In genomic region chr8:103261236-103261635, GRCm38 (mm10) we compare ENCODE assay signal across 26 mouse cellular contexts.
"Had no signal": no experiment of that assay in that cellular context is flagged by ENCODE, and none has a peak within 500 bp of the region (broad histone marks: within the 10 kb centered on the region; RNA-seq: fewer than 3 reads in every experiment).

No protein-coding gene starts in this region.

- H3K9ac ChIP-seq: embryonic facial prominence, embryonic 12.5 days; embryonic facial prominence, embryonic 13.5 days; embryonic facial prominence, embryonic 15.5 days; forebrain, embryonic 12.5 days; forebrain, embryonic 13.5 days; forebrain, embryonic 15.5 days; forebrain, postnatal 0 days had no signal

- H3K27me3 ChIP-seq: embryonic facial prominence, embryonic 12.5 days; embryonic facial prominence, embryonic 13.5 days; embryonic facial prominence, embryonic 15.5 days; forebrain, embryonic 12.5 days; forebrain, embryonic 13.5 days; forebrain, embryonic 15.5 days had no signal

- H3K4me3 ChIP-seq: embryonic facial prominence, embryonic 10.5 days; embryonic facial prominence, embryonic 12.5 days; embryonic facial prominence, embryonic 13.5 days; embryonic facial prominence, embryonic 15.5 days; erythroblast, embryonic 14.5 days; forebrain, embryonic 10.5 days; forebrain, embryonic 12.5 days; forebrain, embryonic 13.5 days; forebrain, embryonic 15.5 days; gastrocnemius, adult 2 months; heart, adult 2 months; heart, embryonic 10.5 days had no signal

- ATAC-seq: forebrain, embryonic 13.5 days; forebrain, embryonic 14.5 days; forebrain, embryonic 15.5 days; forebrain, embryonic 16.5 days; forebrain, postnatal 0 days had no signal

- H3K9me3 ChIP-seq: embryonic facial prominence, embryonic 10.5 days; embryonic facial prominence, embryonic 12.5 days; embryonic facial prominence, embryonic 13.5 days; embryonic facial prominence, embryonic 15.5 days; forebrain, embryonic 12.5 days; forebrain, embryonic 13.5 days; forebrain, embryonic 15.5 days; heart, embryonic 10.5 days had no signal

- H3K4me1 ChIP-seq: embryonic facial prominence, embryonic 10.5 days; embryonic facial prominence, embryonic 12.5 days; embryonic facial prominence, embryonic 13.5 days; embryonic facial prominence, embryonic 15.5 days; forebrain, embryonic 10.5 days; forebrain, embryonic 12.5 days; forebrain, embryonic 13.5 days; forebrain, embryonic 15.5 days; heart, embryonic 10.5 days had no signal

- H3K4me2 ChIP-seq: embryonic facial prominence, embryonic 12.5 days; embryonic facial prominence, embryonic 13.5 days; embryonic facial prominence, embryonic 15.5 days; forebrain, embryonic 12.5 days; forebrain, embryonic 13.5 days; forebrain, embryonic 15.5 days had no signal

- H3K36me3 ChIP-seq: embryonic facial prominence, embryonic 10.5 days; embryonic facial prominence, embryonic 12.5 days; embryonic facial prominence, embryonic 13.5 days; embryonic facial prominence, embryonic 15.5 days; forebrain, embryonic 10.5 days; forebrain, embryonic 12.5 days; forebrain, embryonic 15.5 days; heart, embryonic 10.5 days had no signal

- H3K27ac ChIP-seq: embryonic facial prominence, embryonic 10.5 days; embryonic facial prominence, embryonic 12.5 days; embryonic facial prominence, embryonic 13.5 days; embryonic facial prominence, embryonic 15.5 days; forebrain, embryonic 10.5 days; forebrain, embryonic 12.5 days; forebrain, embryonic 13.5 days; forebrain, embryonic 15.5 days; gastrocnemius, adult 2 months; heart, adult 2 months; heart, embryonic 10.5 days had no signal

- DNase-seq: cerebellum, adult 9-11 months; cerebellum, postnatal 10 days; cerebellum, postnatal 14 days; cerebellum, postnatal 25 days; cerebellum, postnatal 36 days; embryo, embryonic 11 days; forebrain, postnatal 0 days; gastrocnemius, adult 2 months; gastrocnemius, postnatal 10 days; gastrocnemius, postnatal 14 days; gastrocnemius, postnatal 25 days; gastrocnemius, postnatal 36 days; heart, adult 18-20 months; heart, adult 2 months had no signal
